Mouse (Mus musculus) liver, embryonic 16.5 days (tissue): Measurements from ENCODE around the gene Def6. TPM values are rescaled to one million over a fixed set of nuclear protein-coding genes. Genes with fewer than 3 reads are reported as not detected.
"Not testable (repeated sequence)": the region's sequence is repeated elsewhere in the genome, so short reads cannot be mapped to it uniquely, and the experiment has no call there.

ENCODE experiments used
- ATAC-seq: fragments of 200-750 bp; cut with Nextera tagmentation; 2 replicates; pipeline ENCODE4 v1.8.0; 2017; ENCODE audit warnings: low read depth, mild to moderate bottlenecking, moderate number of reproducible peaks, moderate library complexity
- H3K27ac ChIP-seq: fragments of 300-500 bp; sonication (generic); 2 replicates; pipeline ENCODE4 v1.5.1; 2014; ENCODE audit warnings: mild to moderate bottlenecking, low read length
- H3K27me3 ChIP-seq: fragments of 300-500 bp; sonication (generic); 2 replicates; pipeline ENCODE4 v1.6.1; 2014; ENCODE audit warnings: low read depth, low read length, mixed read lengths; ENCODE audit not compliant: control insufficient read depth, insufficient read depth
- H3K36me3 ChIP-seq: fragments of 300-500 bp; sonication (generic); 2 replicates; pipeline ENCODE4 v1.6.1; 2014; ENCODE audit warnings: mild to moderate bottlenecking; ENCODE audit not compliant: control insufficient read depth, insufficient read depth
- H3K4me1 ChIP-seq: fragments of 300-500 bp; sonication (generic); 2 replicates; pipeline ENCODE4 v1.6.1; 2014; ENCODE audit warnings: low read depth, low read length, mixed read lengths; ENCODE audit not compliant: control insufficient read depth
- H3K4me2 ChIP-seq: fragments of 300-500 bp; sonication (generic); 2 replicates; pipeline ENCODE4 v1.6.1; 2014; ENCODE audit warnings: low read depth, low read length, mixed read lengths
- H3K4me3 ChIP-seq: fragments of 300-500 bp; sonication (generic); 2 replicates; pipeline ENCODE4 v1.5.1; 2014; ENCODE audit warnings: low read depth, mild to moderate bottlenecking, low read length
- H3K9ac ChIP-seq: fragments of 300-500 bp; sonication (generic); 2 replicates; pipeline ENCODE4 v1.6.1; 2014; ENCODE audit warnings: low read depth, low read length
- H3K9me3 ChIP-seq: fragments of 300-500 bp; sonication (generic); replicated peaks from 2 replicates; pipeline ENCODE4 v1.6.1; 2016; ENCODE audit warnings: low read length; ENCODE audit not compliant: control insufficient read depth
- WGBS: fragments of 180-500 bp; shearing (Covaris S2); extraction: QIAGEN DNeasy Blood & Tissue Kit; methylation state at CpG from one replicate; pipeline ENCODE4 v1.1.7; 2014; ENCODE audit not compliant: insufficient replicate concordance; 5-methylcytosine and 5-hydroxymethylcytosine counted together
- polyA plus RNA-seq: library from polyadenylated mRNA; unstranded; fragments of >200 nt; fragmentation: Nextera tagmentation; extraction: Ambion mirVana; gene quantifications from 2 replicates; pipeline ENCODE4 v1.2.1, GENCODE M21; 2015

Def6 gene
- polyA plus RNA-seq, 1 experiment from 2014 or later, result 8.2 TPM

DNA sequence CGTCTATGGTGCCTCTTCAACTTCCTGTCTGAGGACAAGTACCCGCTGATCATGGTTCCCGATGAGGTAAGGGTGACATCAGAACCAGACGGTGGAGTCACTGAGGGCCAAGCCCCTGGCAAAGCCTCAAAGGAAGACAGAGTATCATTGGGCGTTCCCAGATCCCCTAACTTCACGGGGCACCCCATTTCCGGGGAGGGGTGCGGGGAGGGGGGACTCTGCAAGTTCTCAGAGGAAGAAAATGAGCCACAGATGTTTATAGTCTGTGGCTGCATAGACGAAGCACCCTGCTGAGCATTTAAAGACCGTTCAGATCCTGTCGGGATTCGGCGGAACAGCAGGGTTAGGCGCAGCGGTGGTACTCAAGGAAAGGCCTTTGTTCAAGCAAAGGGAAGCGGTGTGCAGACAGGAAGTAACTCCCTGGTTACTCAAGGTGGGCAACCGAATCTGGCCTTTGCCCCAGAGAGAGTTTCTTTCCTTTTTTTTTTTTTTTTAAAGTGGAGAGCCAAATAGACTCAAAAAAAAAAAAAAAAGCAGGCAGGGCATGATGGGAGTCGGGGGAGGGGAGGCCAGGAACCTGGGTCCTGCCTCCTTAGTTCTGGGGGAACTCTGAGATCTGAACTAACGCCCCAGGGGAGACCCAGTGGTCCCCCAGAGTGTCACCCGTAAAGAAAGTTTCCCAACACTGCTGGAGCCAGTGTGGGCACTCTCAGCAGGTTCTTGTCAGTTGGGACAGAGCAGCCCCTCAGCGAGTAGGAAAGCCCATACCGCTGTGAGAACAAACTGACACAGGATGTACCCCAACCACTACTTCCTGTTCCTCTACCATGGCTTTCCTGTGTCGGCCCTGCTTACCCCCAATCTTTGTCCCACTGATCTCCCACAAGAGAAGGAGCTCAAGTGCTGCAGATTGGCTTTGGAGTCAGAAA is 10.4 kb downstream of the Def6 start:
- ATAC-seq, result no peak
- Histone ChIP-seq H3K36me3 (no peaks in the 10 kb centered on the region), H3K27ac (peak overlapping the region; percentile 57), H3K4me2 (peak overlapping the region; percentile 44; the same call in 1 of the 2 replicates), H3K9me3 (no peaks in the 10 kb centered on the region), H3K9ac (no peak overlapping the region), H3K4me3 (0 out of 2 replicates have a peak overlapping the region, but pooled peaks have one; percentile 14), H3K27me3 (no peaks in the 10 kb centered on the region), H3K4me1 (peaks cover 10% of the 10 kb centered on the region)
- WGBS, result 13% methylated on average over 23 of the region's 23 CpGs

- peaks cover 30% of the 10 kb centered on the region for H3K4me1 ChIP-seq
- not testable (repeated sequence) for H3K4me3 ChIP-seq, H3K27me3 ChIP-seq, ATAC-seq, H3K27ac ChIP-seq, H3K36me3 ChIP-seq, H3K9me3 ChIP-seq, H3K4me2 ChIP-seq, H3K9ac ChIP-seq
- WGBS, result 75% methylated on average over 10 of the region's 10 CpGs
These were observed 14.9 kb downstream of the Def6 start for GRCm38 (mm10) chr17:28222463-28222862.

DNA sequence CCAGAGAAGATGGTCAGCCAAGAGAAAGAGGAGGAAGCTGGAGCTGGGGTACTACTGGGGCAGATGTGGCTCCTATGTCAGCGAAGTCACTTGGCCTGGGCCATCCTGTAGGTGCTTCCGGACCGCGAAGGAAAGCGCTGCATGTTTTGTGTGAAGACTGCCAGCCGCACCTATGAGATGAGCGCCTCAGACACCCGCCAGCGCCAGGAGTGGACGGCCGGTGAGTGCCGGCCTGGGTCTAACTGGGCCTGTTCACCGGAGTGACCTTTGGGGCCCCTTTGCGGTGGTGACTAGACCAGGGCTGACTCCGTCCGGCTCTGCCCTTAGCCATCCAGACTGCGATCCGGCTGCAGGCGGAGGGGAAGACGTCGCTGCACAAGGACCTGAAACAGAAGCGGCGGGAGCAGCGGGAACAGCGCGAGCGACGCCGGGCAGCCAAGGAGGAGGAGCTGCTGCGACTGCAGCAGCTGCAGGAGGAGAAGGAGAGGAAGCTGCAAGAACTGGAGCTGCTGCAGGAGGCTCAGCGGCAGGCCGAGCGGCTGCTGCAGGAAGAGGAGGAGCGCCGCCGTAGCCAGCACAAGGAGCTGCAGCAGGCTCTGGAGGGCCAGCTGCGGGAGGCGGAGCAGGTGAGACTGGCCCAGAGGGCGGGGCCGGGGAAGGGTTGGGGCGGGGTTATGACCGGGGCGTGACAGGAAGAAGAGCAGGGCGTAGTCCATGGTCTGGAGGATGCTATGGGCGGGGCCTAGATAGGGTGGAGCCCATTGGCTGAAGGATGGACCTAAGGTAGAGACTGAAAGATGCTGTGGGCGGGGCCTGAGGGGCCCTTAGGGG is 16.2 kb downstream of the Def6 start:
- no peaks in the 10 kb centered on the region for H3K9me3 ChIP-seq
- peak overlapping the region; percentile 100 for H3K4me2 ChIP-seq
- ATAC-seq, result peak; percentile 94
- no peaks in the 10 kb centered on the region for H3K27me3 ChIP-seq
- WGBS, result 2% methylated on average over 46 of the region's 46 CpGs
- H3K4me1 ChIP-seq, result peaks cover 25% of the 10 kb centered on the region
- H3K36me3 ChIP-seq, result no peaks in the 10 kb centered on the region
- H3K9ac ChIP-seq, result peak overlapping the region; percentile 65
- peak overlapping the region; percentile 67 for H3K4me3 ChIP-seq
- H3K27ac ChIP-seq, result peak overlapping the region; percentile 42

DNA sequence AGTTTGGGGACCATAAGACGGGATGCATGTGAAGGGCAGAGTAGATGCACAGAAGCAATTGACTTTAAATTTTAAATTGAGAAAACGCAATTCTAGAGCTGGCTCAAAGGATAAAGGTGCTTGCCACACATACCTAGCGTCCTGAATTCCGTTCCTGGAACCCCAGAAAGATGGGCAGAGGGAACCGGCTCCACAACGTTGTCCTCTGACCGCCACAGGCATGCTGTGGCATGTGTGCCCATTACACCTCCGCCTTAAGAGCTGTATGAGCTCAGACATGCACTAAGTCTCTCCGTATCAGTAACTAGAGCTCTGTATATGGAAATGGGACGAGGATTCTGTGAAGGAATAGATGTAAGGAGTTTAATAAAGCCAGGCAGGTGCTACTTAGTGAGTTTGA is 17.0 kb downstream of the Def6 start:
- Histone ChIP-seq H3K27me3 (no peaks in the 10 kb centered on the region), H3K9me3 (no peaks in the 10 kb centered on the region), H3K36me3 (no peaks in the 10 kb centered on the region), H3K4me1 (peaks cover 25% of the 10 kb centered on the region), H3K9ac (no peak overlapping the region), H3K4me2 (no peak overlapping the region), H3K27ac (no peak overlapping the region), H3K4me3 (no peak overlapping the region)
- no peak for ATAC-seq
- WGBS, result 91% methylated on average over 10 of the region's 10 CpGs

DNA sequence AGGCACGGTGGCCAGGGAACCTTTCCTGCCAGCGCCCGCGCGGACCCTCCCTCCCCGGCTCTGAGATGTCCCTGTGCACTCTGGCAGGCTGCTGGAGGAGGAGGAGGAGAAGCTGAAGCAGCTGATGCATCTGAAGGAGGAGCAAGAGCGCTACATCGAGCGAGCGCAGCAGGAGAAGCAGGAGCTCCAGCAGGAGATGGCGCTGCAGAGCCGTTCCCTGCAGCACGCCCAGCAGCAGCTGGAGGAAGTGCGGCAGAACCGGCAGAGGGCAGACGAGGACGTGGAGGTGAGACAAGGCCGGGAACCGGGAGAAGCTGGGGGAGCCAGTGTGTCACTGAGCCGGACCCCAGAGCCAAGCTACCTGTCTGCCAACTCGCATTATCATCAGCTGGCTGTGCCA is 18.4 kb downstream of the Def6 start:
- no peak overlapping the region for H3K4me3 ChIP-seq
- 16% methylated on average over 21 of the region's 21 CpGs for WGBS
- no peak overlapping the region for H3K27ac ChIP-seq
- ATAC-seq, result peak; percentile 26; the same call in 1 of the 2 replicates
- H3K4me2 ChIP-seq, result 0 out of 2 replicates have a peak overlapping the region, but pooled peaks have one; percentile 33
- no peaks in the 10 kb centered on the region for H3K27me3 ChIP-seq
- H3K4me1 ChIP-seq, result peaks cover 25% of the 10 kb centered on the region
- H3K9me3 ChIP-seq, result no peaks in the 10 kb centered on the region
- H3K36me3 ChIP-seq, result no peaks in the 10 kb centered on the region
- H3K9ac ChIP-seq, result no peak overlapping the region

GRCm38 (mm10) chr17:28230486-28230885 is 22.9 kb downstream of the Def6 start:
- no peak overlapping the region for H3K4me3 ChIP-seq
- no peaks in the 10 kb centered on the region for H3K27me3 ChIP-seq
- H3K36me3 ChIP-seq, result no peaks in the 10 kb centered on the region
- H3K4me2 ChIP-seq, result no peak overlapping the region
- peaks cover 24% of the 10 kb centered on the region for H3K4me1 ChIP-seq
- no peaks in the 10 kb centered on the region for H3K9me3 ChIP-seq
- no peak overlapping the region for H3K9ac ChIP-seq
- ATAC-seq, result no peak
- no peak overlapping the region for H3K27ac ChIP-seq
- 65% methylated on average over 6 of the region's 6 CpGs for WGBS

- H3K4me3 ChIP-seq, result no peak overlapping the region
- H3K36me3 ChIP-seq, result no peaks in the 10 kb centered on the region
- no peak overlapping the region for H3K9ac ChIP-seq
- H3K9me3 ChIP-seq, result no peaks in the 10 kb centered on the region
- no peak overlapping the region for H3K4me2 ChIP-seq
- no peak for ATAC-seq
- peaks cover 22% of the 10 kb centered on the region for H3K4me1 ChIP-seq
- H3K27ac ChIP-seq, result no peak overlapping the region
- no peaks in the 10 kb centered on the region for H3K27me3 ChIP-seq
- WGBS, result 75% methylated on average over 18 of the region's 18 CpGs
These were observed 23.6 kb downstream of the Def6 start for GRCm38 (mm10) chr17:28231026-28231736.

GRCm38 (mm10) chr17:28232475-28233060 is 25.0 kb downstream of the Def6 start, which contains the start of gene Ppard:
Gene Ppard (plus strand): TSS chr17:28232700.
- peak within 1 kb of the TSS; percentile 86 for H3K4me3 ChIP-seq
- H3K9ac ChIP-seq, result peak within 1 kb of the TSS; percentile 93
- no peaks in the 10 kb centered on the region for H3K36me3 ChIP-seq
- H3K4me2 ChIP-seq, result peak within 1 kb of the TSS; percentile 92
- WGBS, result under 1% methylated on average over 52 of the region's 57 CpGs
- peak; percentile 96 for ATAC-seq
- peak within 1 kb of the TSS; percentile 62 for H3K27ac ChIP-seq
- H3K4me1 ChIP-seq, result peaks cover 34% of the 10 kb centered on the region
- no peaks in the 10 kb centered on the region for H3K9me3 ChIP-seq
- H3K27me3 ChIP-seq, result no peaks in the 10 kb centered on the region
